ENCODE assay signal across 9 mouse cellular contexts in the genomic region with DNA sequence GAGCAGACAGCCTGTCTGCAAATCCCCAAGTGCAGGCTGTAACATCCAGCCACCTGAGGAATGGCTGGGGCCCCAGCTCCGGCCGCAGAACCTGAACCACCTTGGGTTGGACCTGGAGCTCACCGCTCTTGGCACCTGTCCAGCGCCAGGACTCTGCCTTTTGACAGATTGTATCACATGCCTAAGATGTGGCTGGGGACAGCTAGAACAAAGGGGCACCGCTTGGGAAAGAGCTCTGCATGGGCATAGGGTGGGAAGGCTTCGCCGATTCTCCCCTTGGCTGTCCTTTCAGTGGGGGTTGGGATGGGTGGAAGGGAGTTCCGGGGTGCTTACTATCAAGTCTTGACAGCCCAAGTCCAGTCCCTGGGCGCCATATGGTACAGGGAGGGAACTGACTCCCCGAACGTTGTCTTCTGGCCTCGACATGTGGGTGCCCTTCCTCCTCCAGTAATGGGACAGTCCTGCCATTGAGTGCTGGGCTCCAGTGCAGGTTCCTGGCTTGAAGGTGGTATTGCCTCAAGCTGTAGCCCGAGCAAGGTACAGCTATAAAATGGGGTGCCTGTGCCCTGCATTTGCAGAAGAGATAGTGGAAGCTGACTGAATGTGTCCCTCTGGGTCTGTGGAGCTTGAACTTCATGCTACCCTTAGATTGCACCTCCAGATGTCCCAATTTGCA. TPM values are rescaled to one million over a fixed set of nuclear protein-coding genes. Genes with fewer than 3 reads are reported as not detected.
DNase-seq lines count a peak whose midpoint lies in the region; ATAC-seq and TF ChIP-seq lines count a peak whose summit lies in the region.
"Had no signal": no experiment of that assay in that cellular context is flagged by ENCODE, and none has a peak within 500 bp of the region (broad histone marks: within the 10 kb centered on the region; RNA-seq: fewer than 3 reads in every experiment).

No protein-coding gene starts in this region.

- no peak overlapping the region for H3K4me3 ChIP-seq in heart, adult 2 months
- peak overlapping the region; percentile 28 for H3K4me3 ChIP-seq in bone marrow macrophage, adult 2 months (ENCODE audit: insufficient read depth, low read length)
- no peak overlapping the region for H3K4me3 ChIP-seq in hindbrain, embryonic 15.5 days
- H3K4me3 ChIP-seq in liver, embryonic 13.5 days (replicated peaks), result no peak overlapping the region
- no peak overlapping the region for H3K4me3 ChIP-seq in left cerebral cortex, adult 2 months

- no peak for TF ChIP-seq POLR2A in heart, adult 2 months (IDR thresholded peaks at IDR 0.05; ENCODE audit: insufficient read depth, low read depth, low read length)
- no peak for TF ChIP-seq POLR2A in bone marrow macrophage, adult 2 months (IDR thresholded peaks at IDR 0.05; ENCODE audit: borderline replicate concordance, low read depth, low read length)

- intact Hi-C loops in heart, adult 2 months (cut with DNase I), result loop anchor here (1.0 kb wide), 1 partner anchor 32 kb away; the partner anchor contains the start of gene Pxn
- intact Hi-C loops in left cerebral cortex, adult 2 months (cut with DNase I), result loop anchor here (1.0 kb wide), 1 partner anchor 32 kb away; the partner anchor contains the start of gene Pxn

- H3K79me2 ChIP-seq in heart, adult 2 months (replicated peaks; ENCODE audit: control insufficient read depth, insufficient read depth, low read length), result 0 out of 2 replicates have a peak, but pooled peaks cover 1% of the 10 kb centered on the region

- no peak for TF ChIP-seq EP300 in heart, adult 2 months (IDR thresholded peaks at IDR 0.05; ENCODE audit: insufficient read depth, low read depth, low read length)

- no peaks in the 10 kb centered on the region for H3K27me3 ChIP-seq in heart, adult 2 months (ENCODE audit: control insufficient read depth, insufficient read depth, low read length)
- no peaks in the 10 kb centered on the region for H3K27me3 ChIP-seq in hindbrain, embryonic 15.5 days
- H3K27me3 ChIP-seq in liver, embryonic 13.5 days, result no peaks in the 10 kb centered on the region
- H3K27me3 ChIP-seq: Patski had no signal

- ATAC-seq in hindbrain, embryonic 15.5 days (ENCODE audit: low FRiP score, low read depth), result peak; percentile 44
- peak; percentile 4; the same call in 1 of the 2 replicates for ATAC-seq in liver, embryonic 13.5 days (ENCODE audit: low read depth)

- no peak for DNase-seq in heart, adult 2 months
- DNase-seq in heart, adult 8-10 months (ENCODE audit: low spot score), result no peak
- no peak for DNase-seq in liver, embryonic 13.5 days
- DNase-seq in spleen, postnatal 10 days (ENCODE audit: low spot score in 2 of 2), result no peak
- no peak for DNase-seq in left cerebral cortex, adult 2 months (ENCODE audit: extremely low spot score in 1 of 2, low spot score in 2 of 2)
- no peak for DNase-seq in retina, embryonic 14.5 days (ENCODE audit: low spot score)

- no peaks in the 10 kb centered on the region; the same call in 1 of the 2 replicates for H3K36me3 ChIP-seq in heart, adult 2 months (ENCODE audit: control insufficient read depth, insufficient read depth, low read length)
- H3K36me3 ChIP-seq in hindbrain, embryonic 15.5 days, result no peaks in the 10 kb centered on the region
- no peaks in the 10 kb centered on the region for H3K36me3 ChIP-seq in liver, embryonic 13.5 days

- no peaks in the 10 kb centered on the region for H3K9me3 ChIP-seq in hindbrain, embryonic 15.5 days
- H3K9me3 ChIP-seq in liver, embryonic 13.5 days (replicated peaks), result no peaks in the 10 kb centered on the region

- no peak for TF ChIP-seq CTCF in heart, adult 2 months (IDR thresholded peaks at IDR 0.05)
- no peak for TF ChIP-seq CTCF in bone marrow macrophage, adult 2 months (IDR thresholded peaks at IDR 0.05; ENCODE audit: low read depth, low read length)
- no peak for TF ChIP-seq CTCF in left cerebral cortex, adult 2 months (IDR thresholded peaks at IDR 0.05)

- H3K9ac ChIP-seq in heart, adult 2 months (ENCODE audit: low read depth, low read length), result no peak overlapping the region
- H3K9ac ChIP-seq in hindbrain, embryonic 15.5 days, result no peak overlapping the region
- 0 out of 2 replicates have a peak overlapping the region, but pooled peaks have one; percentile 0 for H3K9ac ChIP-seq in liver, embryonic 13.5 days

- peak overlapping the region; percentile 10; the same call in 1 of the 2 replicates for H3K4me2 ChIP-seq in hindbrain, embryonic 15.5 days
- 0 out of 2 replicates have a peak overlapping the region, but pooled peaks have one; percentile 6 for H3K4me2 ChIP-seq in liver, embryonic 13.5 days

- WGBS in heart, adult 2 months, result 49% methylated on average over 13 of the region's 13 CpGs
- WGBS in hindbrain, embryonic 15.5 days, result 61% methylated on average over 13 of the region's 13 CpGs
- WGBS in liver, embryonic 13.5 days (ENCODE audit: insufficient replicate concordance), result 52% methylated on average over 13 of the region's 13 CpGs

- H3K4me1 ChIP-seq in heart, adult 2 months (ENCODE audit: control insufficient read depth, insufficient read depth, low read length), result peaks cover 37% of the 10 kb centered on the region
- peaks cover 74% of the 10 kb centered on the region for H3K4me1 ChIP-seq in bone marrow macrophage, adult 2 months (ENCODE audit: control insufficient read depth, insufficient read depth, low read length)
- peaks cover 28% of the 10 kb centered on the region for H3K4me1 ChIP-seq in hindbrain, embryonic 15.5 days (replicated peaks)
- peaks cover 81% of the 10 kb centered on the region for H3K4me1 ChIP-seq in liver, embryonic 13.5 days (replicated peaks)

- peak overlapping the region; percentile 5; the same call in 1 of the 2 replicates for H3K27ac ChIP-seq in heart, adult 2 months
- H3K27ac ChIP-seq in bone marrow macrophage, adult 2 months (ENCODE audit: insufficient read depth, low read depth, low read length), result peak overlapping the region; percentile 59
- H3K27ac ChIP-seq in hindbrain, embryonic 15.5 days (replicated peaks), result no peak overlapping the region
- 0 out of 2 replicates have a peak overlapping the region, but pooled peaks have one; percentile 35 for H3K27ac ChIP-seq in liver, embryonic 13.5 days
- H3K27ac ChIP-seq in left cerebral cortex, adult 2 months, result no peak overlapping the region; the same call in 1 of the 2 replicates

RNA-seq across cellular contexts. Expression of gene Rplp0, which starts 21.1 kb away (rescaled TPM):
- total RNA-seq in heart, adult 2 months (2021), result 100 to 1,000 TPM; 587 to 705 TPM
- polyA plus RNA-seq in heart, adult 2 months (2012; rRNA removed), result 1,240 and 1,274 TPM in 2 replicates
- total RNA-seq in heart, adult 8-10 months (2022), result 100 to 1,000 TPM; 591 to 710 (median 629) TPM
- 1,563 and 1,614 TPM in 2 replicates for polyA plus RNA-seq in bone marrow macrophage, adult 2 months (2012; ENCODE audit: insufficient read depth, insufficient read length, missing spikeins)
- polyA plus RNA-seq in hindbrain, embryonic 15.5 days (2015; fragmentation: Nextera tagmentation; extraction: Ambion mirVana), result 801 and 847 TPM in 2 replicates
- 1,664 and 1,673 TPM in 2 replicates for polyA plus RNA-seq in liver, embryonic 13.5 days (2015; fragmentation: Nextera tagmentation; extraction: Ambion mirVana)
- 100 to 1,000 TPM; 183 to 187 TPM for total RNA-seq in left cerebral cortex, adult 2 months (2021)

RNA-seq across cellular contexts. Expression of gene Gcn1l1, which starts 26.9 kb away (rescaled TPM):
- 10 to 100 TPM; 34.2 to 40.1 TPM for total RNA-seq in heart, adult 2 months (2021)
- polyA plus RNA-seq in heart, adult 2 months (2012; rRNA removed), result 21.5 and 34.6 TPM in 2 replicates
- total RNA-seq in heart, adult 8-10 months (2022), result 10 to 100 TPM; 35.7 to 41.6 (median 39.3) TPM
- 20.3 and 21.0 TPM in 2 replicates for polyA plus RNA-seq in bone marrow macrophage, adult 2 months (2012; ENCODE audit: insufficient read depth, insufficient read length, missing spikeins)
- 40.6 and 44.4 TPM in 2 replicates for polyA plus RNA-seq in hindbrain, embryonic 15.5 days (2015; fragmentation: Nextera tagmentation; extraction: Ambion mirVana)
- polyA plus RNA-seq in liver, embryonic 13.5 days (2015; fragmentation: Nextera tagmentation; extraction: Ambion mirVana), result 18.7 and 19.3 TPM in 2 replicates
- 10 to 100 TPM; 70.7 to 73.2 TPM for total RNA-seq in left cerebral cortex, adult 2 months (2021)

RNA-seq across cellular contexts. Expression of gene Pxn, which starts 31.7 kb away (rescaled TPM):
- total RNA-seq in heart, adult 2 months (2021), result 10 to 100 TPM; 35.9 to 37.1 TPM
- 51.9 and 56.5 TPM in 2 replicates for polyA plus RNA-seq in heart, adult 2 months (2012; rRNA removed)
- 10 to 100 TPM; 31.2 to 43.4 (median 34.1) TPM for total RNA-seq in heart, adult 8-10 months (2022)
- polyA plus RNA-seq in bone marrow macrophage, adult 2 months (2012; ENCODE audit: insufficient read depth, insufficient read length, missing spikeins), result 109 and 121 TPM in 2 replicates
- 22.0 and 24.3 TPM in 2 replicates for polyA plus RNA-seq in hindbrain, embryonic 15.5 days (2015; fragmentation: Nextera tagmentation; extraction: Ambion mirVana)
- polyA plus RNA-seq in liver, embryonic 13.5 days (2015; fragmentation: Nextera tagmentation; extraction: Ambion mirVana), result 11.1 and 14.5 TPM in 2 replicates
- 10 to 100 TPM; 22.8 to 25.7 TPM for total RNA-seq in left cerebral cortex, adult 2 months (2021)

RNA-seq across cellular contexts. Expression of gene Sirt4, which starts 53.6 kb away (rescaled TPM):
- total RNA-seq in heart, adult 2 months (2021), result 10 to 100 TPM; 15.3 to 18.8 TPM
- 25.1 and 31.3 TPM in 2 replicates for polyA plus RNA-seq in heart, adult 2 months (2012; rRNA removed)
- 10 to 100 TPM; 17.9 to 21.4 (median 19.6) TPM for total RNA-seq in heart, adult 8-10 months (2022)
- 15.6 and 17.8 TPM in 2 replicates for polyA plus RNA-seq in bone marrow macrophage, adult 2 months (2012; ENCODE audit: insufficient read depth, insufficient read length, missing spikeins)
- polyA plus RNA-seq in hindbrain, embryonic 15.5 days (2015; fragmentation: Nextera tagmentation; extraction: Ambion mirVana), result 27.3 and 32.2 TPM in 2 replicates
- polyA plus RNA-seq in liver, embryonic 13.5 days (2015; fragmentation: Nextera tagmentation; extraction: Ambion mirVana), result 5.6 and 6.1 TPM in 2 replicates
- 10 to 100 TPM; 40.7 to 43.5 TPM for total RNA-seq in left cerebral cortex, adult 2 months (2021)

Comparison
In these comparisons a context has a peak if more than half of its experiments do, and no peak if none do; other contexts are left out.
1. H3K27ac ChIP-seq: peak in heart, adult 2 months (single experiment), bone marrow macrophage, adult 2 months (single experiment) and liver, embryonic 13.5 days (single experiment); none in hindbrain, embryonic 15.5 days (single experiment) and left cerebral cortex, adult 2 months (single experiment).